Mouse (Mus musculus): ENCODE data around the gene Cd180. TPM values are rescaled to one million over a fixed set of nuclear protein-coding genes. Genes with fewer than 3 reads are reported as not detected.

Gene Cd180
- polyA plus RNA-seq, 1 experiment from 2014 or later = 0.49 TPM

GRCm38 (mm10) chr13:102739720-102740535, 46.6 kb downstream of the Cd180 start:
- Histone ChIP-seq H3K4me1 (ENCODE audit: control insufficient read depth, insufficient read depth, low read length) (no peaks in the 10 kb centered on the region), H3K9me3 (replicated peaks; ENCODE audit: control insufficient read depth, low read length) (no peaks in the 10 kb centered on the region), H3K36me3 (ENCODE audit: control insufficient read depth, insufficient read depth, low read length) (peaks cover 20% of the 10 kb centered on the region), H3K9ac (ENCODE audit: low read depth, low read length) (no peak overlapping the region), H3K27me3 (ENCODE audit: control insufficient read depth, insufficient read depth, low read length) (no peaks in the 10 kb centered on the region), H3K27ac (ENCODE audit: low read depth, low read length) (no peak overlapping the region), H3K4me3 (ENCODE audit: low read depth, low read length) (no peak overlapping the region), H3K4me2 (no peak overlapping the region)
- 82% methylated on average over 13 of the region's 13 CpGs for WGBS (ENCODE audit: insufficient replicate concordance)
- no peak for ATAC-seq (replicated peaks; ENCODE audit: insufficient number of reproducible peaks, low FRiP score, low TSS enrichment)

- H3K27ac ChIP-seq (ENCODE audit: low read depth, low read length) = no peak overlapping the region
- H3K4me1 ChIP-seq (ENCODE audit: control insufficient read depth, insufficient read depth, low read length) = no peaks in the 10 kb centered on the region
- no peaks in the 10 kb centered on the region for H3K27me3 ChIP-seq (ENCODE audit: control insufficient read depth, insufficient read depth, low read length)
- H3K9me3 ChIP-seq (replicated peaks; ENCODE audit: control insufficient read depth, low read length) = no peaks in the 10 kb centered on the region
- H3K36me3 ChIP-seq (ENCODE audit: control insufficient read depth, insufficient read depth, low read length) = peaks cover 16% of the 10 kb centered on the region
- no peak overlapping the region for H3K4me2 ChIP-seq
- H3K4me3 ChIP-seq (ENCODE audit: low read depth, low read length) = no peak overlapping the region
- no peak overlapping the region for H3K9ac ChIP-seq (ENCODE audit: low read depth, low read length)
- WGBS (ENCODE audit: insufficient replicate concordance) = 60% methylated on average over 9 of the region's 9 CpGs
- no peak for ATAC-seq (replicated peaks; ENCODE audit: insufficient number of reproducible peaks, low FRiP score, low TSS enrichment)
These were observed 51.3 kb downstream of the Cd180 start for GRCm38 (mm10) chr13:102744481-102745269.

GRCm38 (mm10) chr13:102745270-102745600, 51.9 kb downstream of the Cd180 start:
- H3K27ac ChIP-seq (ENCODE audit: low read depth, low read length) = no peak overlapping the region
- H3K4me1 ChIP-seq (ENCODE audit: control insufficient read depth, insufficient read depth, low read length) = no peaks in the 10 kb centered on the region
- H3K9me3 ChIP-seq (replicated peaks; ENCODE audit: control insufficient read depth, low read length) = no peaks in the 10 kb centered on the region
- H3K9ac ChIP-seq (ENCODE audit: low read depth, low read length) = no peak overlapping the region
- no peaks in the 10 kb centered on the region for H3K27me3 ChIP-seq (ENCODE audit: control insufficient read depth, insufficient read depth, low read length)
- H3K4me2 ChIP-seq = no peak overlapping the region
- no peak for ATAC-seq (replicated peaks; ENCODE audit: insufficient number of reproducible peaks, low FRiP score, low TSS enrichment)
- H3K36me3 ChIP-seq (ENCODE audit: control insufficient read depth, insufficient read depth, low read length) = peaks cover 16% of the 10 kb centered on the region; the same call in 1 of the 2 replicates
- no peak overlapping the region for H3K4me3 ChIP-seq (ENCODE audit: low read depth, low read length)
- 86% methylated on average over 3 of the region's 3 CpGs for WGBS (ENCODE audit: insufficient replicate concordance)

- H3K36me3 ChIP-seq (ENCODE audit: control insufficient read depth, insufficient read depth, low read length) = peaks cover 18% of the 10 kb centered on the region
- no peaks in the 10 kb centered on the region for H3K9me3 ChIP-seq (replicated peaks; ENCODE audit: control insufficient read depth, low read length)
- ATAC-seq (replicated peaks; ENCODE audit: insufficient number of reproducible peaks, low FRiP score, low TSS enrichment) = no peak
- H3K27ac ChIP-seq (ENCODE audit: low read depth, low read length) = no peak overlapping the region
- H3K9ac ChIP-seq (ENCODE audit: low read depth, low read length) = no peak overlapping the region
- H3K4me3 ChIP-seq (ENCODE audit: low read depth, low read length) = no peak overlapping the region
- no peaks in the 10 kb centered on the region for H3K27me3 ChIP-seq (ENCODE audit: control insufficient read depth, insufficient read depth, low read length)
- WGBS (ENCODE audit: insufficient replicate concordance) = 77% methylated on average over 9 of the region's 9 CpGs
- H3K4me1 ChIP-seq (ENCODE audit: control insufficient read depth, insufficient read depth, low read length) = no peaks in the 10 kb centered on the region
- no peak overlapping the region for H3K4me2 ChIP-seq
These were observed 52.4 kb downstream of the Cd180 start for GRCm38 (mm10) chr13:102745626-102746342.

GRCm38 (mm10) chr13:102746803-102747561, 53.6 kb downstream of the Cd180 start:
- Histone ChIP-seq H3K9ac (ENCODE audit: low read depth, low read length) (no peak overlapping the region), H3K4me3 (ENCODE audit: low read depth, low read length) (no peak overlapping the region), H3K36me3 (ENCODE audit: control insufficient read depth, insufficient read depth, low read length) (peaks cover 23% of the 10 kb centered on the region), H3K9me3 (replicated peaks; ENCODE audit: control insufficient read depth, low read length) (no peaks in the 10 kb centered on the region), H3K4me2 (no peak overlapping the region), H3K4me1 (ENCODE audit: control insufficient read depth, insufficient read depth, low read length) (no peaks in the 10 kb centered on the region), H3K27ac (ENCODE audit: low read depth, low read length) (no peak overlapping the region), H3K27me3 (ENCODE audit: control insufficient read depth, insufficient read depth, low read length) (no peaks in the 10 kb centered on the region)
- no peak for ATAC-seq (replicated peaks; ENCODE audit: insufficient number of reproducible peaks, low FRiP score, low TSS enrichment)
- 87% methylated on average over 17 of the region's 17 CpGs for WGBS (ENCODE audit: insufficient replicate concordance)

- H3K27me3 ChIP-seq (ENCODE audit: control insufficient read depth, insufficient read depth, low read length) = no peaks in the 10 kb centered on the region
- peaks cover 23% of the 10 kb centered on the region for H3K36me3 ChIP-seq (ENCODE audit: control insufficient read depth, insufficient read depth, low read length)
- H3K9me3 ChIP-seq (replicated peaks; ENCODE audit: control insufficient read depth, low read length) = no peaks in the 10 kb centered on the region
- H3K9ac ChIP-seq (ENCODE audit: low read depth, low read length) = no peak overlapping the region
- H3K27ac ChIP-seq (ENCODE audit: low read depth, low read length) = no peak overlapping the region
- no peak overlapping the region for H3K4me3 ChIP-seq (ENCODE audit: low read depth, low read length)
- no peak overlapping the region for H3K4me2 ChIP-seq
- WGBS (ENCODE audit: insufficient replicate concordance) = 71% methylated on average over 6 of the region's 6 CpGs
- H3K4me1 ChIP-seq (ENCODE audit: control insufficient read depth, insufficient read depth, low read length) = peaks cover 3% of the 10 kb centered on the region; the same call in 1 of the 2 replicates
- ATAC-seq (replicated peaks; ENCODE audit: insufficient number of reproducible peaks, low FRiP score, low TSS enrichment) = no peak
These were observed 55.8 kb downstream of the Cd180 start for GRCm38 (mm10) chr13:102749194-102749593.

- Histone ChIP-seq H3K4me3 (ENCODE audit: low read depth, low read length) (no peak overlapping the region), H3K4me1 (ENCODE audit: control insufficient read depth, insufficient read depth, low read length) (peaks cover 3% of the 10 kb centered on the region; the same call in 1 of the 2 replicates), H3K4me2 (no peak overlapping the region), H3K27ac (ENCODE audit: low read depth, low read length) (no peak overlapping the region), H3K27me3 (ENCODE audit: control insufficient read depth, insufficient read depth, low read length) (no peaks in the 10 kb centered on the region), H3K36me3 (ENCODE audit: control insufficient read depth, insufficient read depth, low read length) (peaks cover 23% of the 10 kb centered on the region), H3K9me3 (replicated peaks; ENCODE audit: control insufficient read depth, low read length) (no peaks in the 10 kb centered on the region), H3K9ac (ENCODE audit: low read depth, low read length) (no peak overlapping the region)
- no peak for ATAC-seq (replicated peaks; ENCODE audit: insufficient number of reproducible peaks, low FRiP score, low TSS enrichment)
- WGBS (ENCODE audit: insufficient replicate concordance) = 88% methylated on average over 10 of the region's 10 CpGs
These were observed 56.5 kb downstream of the Cd180 start for GRCm38 (mm10) chr13:102749891-102750290.

Data from heart, embryonic 11.5 days (tissue).